Mouse (Mus musculus) lung, postnatal 36 days (tissue): ENCODE measurements at regions not wholly inside any gene's neighbourhood (a gene's known extent, or its start where the extent isn't known, plus 50 kb on each side); places are given as distances from the start of the nearest gene placed in this dataset.

Experiments used
- DNase-seq: peaks from one replicate; pipeline ENCODE4 v3.0.0; 2022; ENCODE audit warnings: mixed read lengths

- no peak for DNase-seq
Observed at GRCm38 (mm10) chr3:39592349-39593117, 705.8 kb downstream of the Fat4 start.

GRCm38 (mm10) chr3:39609937-39610336 lies 723.2 kb downstream of the Fat4 start:
- no peak for DNase-seq

DNA sequence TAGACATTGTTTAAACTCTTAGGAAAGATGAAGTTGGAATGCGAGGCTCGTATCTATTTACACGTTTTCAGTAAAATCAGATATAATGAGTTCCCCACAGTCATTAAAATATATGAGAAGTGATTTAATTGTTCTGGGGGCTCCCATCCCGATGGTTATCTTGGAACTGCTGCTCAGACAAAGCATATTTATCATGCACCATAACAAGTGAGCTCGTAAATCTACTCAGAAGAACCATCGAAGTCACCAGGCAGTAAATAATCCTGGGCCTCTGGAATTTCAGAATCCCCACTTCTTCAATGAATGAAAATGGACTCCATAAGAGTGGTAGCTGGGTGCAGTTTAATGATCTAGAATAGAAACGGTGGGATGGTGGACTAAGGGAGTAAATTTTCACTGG lies 725.7 kb downstream of the Fat4 start:
- DNase-seq: no peak

- peak; percentile 7 for DNase-seq
Observed at GRCm38 (mm10) chr3:39637924-39638323, 751.2 kb downstream of the Fat4 start.

- DNase-seq: no peak
Observed at GRCm38 (mm10) chr3:39643194-39643593, 756.5 kb downstream of the Fat4 start.

DNA sequence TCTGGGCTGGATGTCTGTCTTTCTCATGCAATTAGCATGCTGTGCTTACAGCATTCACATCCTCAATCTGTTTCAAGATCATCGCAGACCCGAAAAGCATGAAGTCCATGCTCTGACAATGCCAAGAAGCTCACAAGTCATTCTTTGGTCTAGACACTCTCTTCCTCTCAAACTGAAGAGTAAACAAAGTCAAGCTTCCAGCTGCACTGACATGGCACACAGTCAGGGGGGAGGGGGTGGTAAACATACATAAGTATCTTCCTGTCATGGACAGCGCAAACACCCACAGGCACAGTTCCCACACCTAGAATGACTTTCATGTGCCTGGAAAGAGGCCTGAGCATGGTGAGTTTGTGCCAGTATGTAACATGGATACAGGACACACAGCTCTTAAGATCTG lies 780.1 kb downstream of the Fat4 start:
- DNase-seq: no peak

GRCm38 (mm10) chr3:39669145-39669544 lies 782.4 kb downstream of the Fat4 start:
- no peak for DNase-seq

DNA sequence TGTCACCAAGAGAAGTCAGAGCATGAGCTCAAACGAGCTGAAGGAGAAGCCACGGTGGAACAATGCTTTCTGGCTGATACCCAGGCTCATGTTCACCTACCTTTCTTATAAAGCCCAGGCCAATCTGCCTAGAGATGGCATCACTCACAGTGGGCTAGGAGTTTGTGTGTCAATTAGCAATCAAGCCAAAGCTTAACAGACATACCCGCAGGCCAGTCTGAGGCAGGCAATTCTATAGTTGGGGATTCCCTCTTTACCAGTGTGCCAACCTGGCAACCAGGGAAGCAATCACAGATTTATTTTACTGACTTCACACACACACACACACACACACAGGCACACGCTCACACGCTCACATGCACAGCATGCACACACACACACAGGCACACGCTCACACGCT lies 787.3 kb downstream of the Fat4 start:
- no peak for DNase-seq

GRCm38 (mm10) chr3:39674927-39675326 lies 788.2 kb downstream of the Fat4 start:
- DNase-seq: peak; percentile 32

- DNase-seq: peak; percentile 12
Observed at GRCm38 (mm10) chr3:39705610-39706009, 818.9 kb downstream of the Fat4 start.

DNA sequence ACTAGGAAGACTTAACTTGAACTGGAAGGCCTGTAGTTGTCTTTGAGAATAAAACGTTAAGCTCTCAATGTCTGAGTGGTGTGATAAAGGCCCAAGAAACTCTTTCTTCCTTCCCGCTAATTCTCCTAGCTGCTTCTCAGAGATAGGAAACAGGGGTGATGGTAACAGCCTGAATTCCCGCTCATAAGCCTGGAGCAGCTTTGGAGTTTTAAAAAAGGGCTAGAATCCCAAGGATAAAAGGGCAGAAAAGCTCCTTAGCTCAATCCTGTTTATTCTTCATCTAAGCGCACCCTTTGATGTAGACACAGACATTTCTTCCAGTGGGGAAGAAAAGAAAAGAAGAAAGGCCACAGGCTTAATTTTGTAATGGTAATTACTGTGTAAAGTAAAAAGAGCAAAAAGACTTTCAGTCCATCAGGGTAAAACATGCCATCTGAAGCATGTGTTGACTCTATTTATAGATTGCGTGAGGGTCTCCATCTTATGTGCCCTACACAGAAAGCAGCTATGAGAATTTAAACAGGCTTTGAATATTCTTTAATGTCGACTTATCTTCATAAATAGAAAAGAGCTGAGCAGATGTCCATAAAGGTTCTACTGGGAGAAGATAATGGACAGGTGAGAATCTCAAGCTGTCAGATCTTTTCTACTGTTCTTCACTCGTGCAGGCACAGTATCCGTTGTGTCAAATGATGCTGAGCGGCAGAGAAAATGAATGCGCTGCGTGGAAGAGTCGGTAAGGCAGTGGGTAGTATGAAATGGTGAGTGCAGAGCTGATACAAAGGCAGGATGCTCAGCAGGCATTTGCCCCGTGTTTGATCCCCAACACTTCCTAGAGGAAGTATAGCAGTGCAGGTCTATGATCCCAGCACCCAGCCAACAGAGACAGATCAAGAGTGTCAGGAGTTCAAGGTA lies 818.0 kb upstream of the Intu start:
- no peak for DNase-seq

- DNase-seq: no peak
Observed at GRCm38 (mm10) chr3:39714056-39714592, 817.0 kb upstream of the Intu start.

DNA sequence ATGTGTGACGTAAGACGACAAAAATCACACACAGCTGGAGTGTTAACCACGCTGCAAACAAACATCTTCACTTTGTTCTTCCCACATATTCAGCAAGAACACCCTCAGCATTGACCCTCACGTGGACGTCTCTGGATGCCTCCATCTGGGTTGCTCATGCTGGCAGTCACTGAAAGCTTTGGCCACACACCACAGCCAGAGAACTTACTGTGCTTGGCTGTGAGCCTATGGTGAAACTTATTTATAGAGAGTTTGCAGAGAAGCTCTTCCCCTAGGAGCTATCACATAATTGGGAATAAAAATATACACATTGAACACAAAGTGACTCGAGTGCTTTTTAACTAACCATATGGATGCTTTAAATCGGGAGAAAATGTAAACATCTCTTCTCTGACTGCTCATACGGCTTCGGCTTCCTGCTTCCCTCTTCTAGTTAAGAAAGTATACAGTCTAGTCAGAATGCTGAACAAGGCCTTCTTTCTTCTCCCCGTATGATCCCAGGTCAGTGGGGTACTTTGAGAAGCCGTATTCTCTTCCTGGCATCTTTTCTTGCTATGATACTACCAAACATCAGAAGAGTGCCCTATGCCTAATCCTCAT lies 812.0 kb upstream of the Intu start:
- peak; percentile 57 for DNase-seq

GRCm38 (mm10) chr3:39725755-39726154 lies 805.3 kb upstream of the Intu start:
- DNase-seq: no peak

DNA sequence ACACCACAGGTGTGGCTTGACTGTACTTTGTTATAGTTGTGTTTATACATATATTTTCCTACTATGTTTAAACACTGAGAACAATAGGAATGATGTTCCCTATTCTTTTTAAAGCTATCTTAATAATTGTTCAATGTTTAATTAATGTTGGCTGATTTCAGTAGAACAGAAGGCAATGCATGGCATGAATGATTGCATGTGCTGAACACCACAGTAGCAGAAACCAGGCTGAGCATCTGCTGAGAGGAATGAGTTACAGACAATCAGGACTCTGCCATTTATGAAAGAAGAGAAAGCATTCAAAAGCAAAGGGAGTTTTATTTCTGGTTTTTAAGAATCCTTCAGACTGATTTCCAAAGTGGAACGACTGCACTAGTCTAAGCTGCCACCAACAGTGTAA lies 794.4 kb upstream of the Intu start:
- no peak for DNase-seq

DNA sequence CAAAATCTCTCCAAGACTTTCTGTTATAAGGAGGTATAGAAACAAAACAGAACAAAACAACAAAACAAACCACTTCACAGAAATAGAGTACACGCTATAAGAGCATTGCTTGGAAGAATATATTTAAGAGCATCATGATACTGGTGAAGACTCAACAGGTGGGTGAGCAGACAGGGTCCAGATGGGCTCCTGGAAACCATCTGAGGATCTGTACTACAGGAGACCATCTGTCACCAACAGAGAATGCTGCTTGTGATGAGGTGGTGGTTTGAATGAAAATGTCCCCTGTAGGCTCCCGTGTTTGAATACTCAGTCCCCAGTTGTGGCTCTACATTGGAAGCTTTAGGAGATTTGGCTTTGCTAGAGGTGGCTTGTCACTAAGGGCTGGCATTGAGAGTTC lies 785.1 kb upstream of the Intu start:
- DNase-seq: no peak

DNA sequence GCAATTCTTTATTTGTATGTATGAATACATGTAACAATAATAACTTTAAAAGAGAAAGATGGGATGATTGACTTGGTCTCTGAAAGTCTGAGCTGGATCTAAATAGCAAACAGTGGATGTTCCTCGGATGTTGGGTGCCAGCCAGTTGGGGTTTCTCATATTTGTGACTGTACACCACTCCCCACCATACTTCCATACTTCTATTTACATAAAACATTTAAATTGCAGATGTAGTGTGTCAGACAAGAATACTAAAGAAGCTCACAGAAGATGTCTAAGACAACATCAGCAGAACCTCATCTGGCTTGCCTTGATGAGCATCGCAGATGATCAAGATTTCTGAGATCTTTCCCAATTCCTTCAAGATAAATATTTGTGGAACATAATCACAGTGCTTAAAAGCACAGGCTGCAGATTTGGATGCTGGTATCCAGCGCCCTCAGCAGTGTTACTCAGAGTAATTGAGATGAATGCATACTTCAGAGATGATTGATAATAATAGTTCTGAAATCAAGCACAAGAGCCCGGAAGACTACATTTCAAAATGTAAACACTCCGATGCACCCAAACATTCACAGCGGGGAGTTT lies 762.0 kb upstream of the Intu start:
- DNase-seq: no peak

DNA sequence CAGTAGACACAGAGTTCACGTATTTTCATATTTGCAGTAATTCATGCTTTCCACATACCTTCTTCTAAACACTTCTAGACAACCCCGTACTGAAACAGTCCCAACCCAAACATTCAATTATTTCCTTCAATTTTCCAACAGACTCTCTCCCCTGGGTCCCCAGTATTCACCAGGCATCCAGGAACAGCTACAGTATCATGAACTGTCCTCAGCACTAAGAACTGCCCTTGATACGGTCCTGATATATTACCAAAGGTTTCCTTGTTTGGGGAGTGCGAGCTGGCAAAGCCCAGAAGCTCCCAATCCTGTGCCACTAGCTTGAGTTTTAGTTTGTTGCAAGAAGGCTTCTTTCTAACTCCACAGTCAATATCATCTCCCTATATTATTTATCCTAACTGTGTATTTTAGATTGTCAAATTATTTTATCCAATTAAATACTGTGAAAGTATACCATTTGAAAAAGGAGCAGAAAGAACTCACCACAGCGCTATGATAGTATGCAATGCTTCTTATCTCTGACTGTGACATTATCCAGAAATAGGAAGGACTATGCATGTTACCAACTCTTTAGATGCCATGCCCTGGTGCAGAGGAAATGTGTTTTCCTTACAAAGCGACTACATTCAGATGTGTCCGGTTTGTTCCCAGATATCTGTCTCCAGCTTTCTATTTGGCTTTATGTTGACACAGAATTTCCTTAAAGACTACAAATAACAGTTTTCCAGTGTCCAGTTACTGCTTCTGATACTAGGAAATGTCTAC lies 754.6 kb upstream of the Intu start:
- no peak for DNase-seq

DNA sequence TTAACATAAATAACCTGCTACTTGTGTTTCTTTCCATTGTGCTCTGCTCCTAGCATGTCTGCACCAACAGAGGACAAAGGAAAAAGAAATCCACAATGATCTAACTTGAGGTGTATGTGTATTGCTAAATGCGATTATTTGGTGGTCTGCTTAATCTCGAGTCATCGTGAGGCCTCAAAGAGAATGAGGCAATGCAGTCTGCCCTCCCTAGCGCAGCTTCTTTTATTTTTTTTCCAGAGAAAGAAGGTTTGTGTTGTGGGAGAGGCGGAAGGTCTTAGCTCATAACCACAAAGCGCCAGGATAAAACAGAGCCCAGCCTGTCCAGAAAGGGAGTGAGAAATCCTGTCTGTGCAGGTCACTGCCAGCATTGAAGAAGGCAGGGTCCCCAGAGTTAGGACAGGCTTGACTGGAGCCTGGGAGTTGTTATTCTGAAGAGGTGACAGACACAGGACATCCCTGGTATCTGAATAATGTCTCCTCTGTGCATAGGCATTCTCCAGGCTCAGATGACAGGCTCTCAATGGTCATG lies 751.3 kb upstream of the Intu start:
- no peak for DNase-seq

- DNase-seq: no peak
Observed at GRCm38 (mm10) chr3:39780270-39780669, 750.8 kb upstream of the Intu start.

DNA sequence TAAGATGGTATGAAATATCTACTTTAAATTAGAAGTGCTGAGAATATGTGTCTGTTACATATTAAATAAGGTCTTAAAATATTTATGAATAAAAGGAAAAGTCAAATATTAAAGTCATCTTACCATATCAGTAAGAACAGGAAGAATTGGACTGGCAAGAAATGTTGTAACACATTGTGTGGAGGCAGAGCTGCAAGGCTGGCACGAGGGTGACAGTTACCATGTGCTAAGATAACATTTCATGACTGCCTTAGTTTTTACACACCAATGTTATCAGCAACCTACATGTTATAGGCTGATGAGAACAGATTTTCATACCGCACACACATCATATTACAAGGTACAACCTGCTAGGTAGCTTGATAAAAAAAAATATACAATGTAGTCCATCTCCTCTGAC lies 746.2 kb upstream of the Intu start:
- no peak for DNase-seq

- DNase-seq: no peak
Observed at GRCm38 (mm10) chr3:39809586-39809985, 721.5 kb upstream of the Intu start.
